Mouse (Mus musculus) forebrain, postnatal 0 days (tissue): ENCODE data around the gene Qk. TPM values are rescaled to one million over a fixed set of nuclear protein-coding genes. Genes with fewer than 3 reads are reported as not detected.
A peak's percentile ranks its signal among the peaks of the same experiment; 100 is the strongest.

Experiments used
- ATAC-seq: fragments of 200-750 bp; cut with Nextera tagmentation; 2 replicates; pipeline ENCODE4 v1.8.0; 2017; ENCODE audit warnings: mild to moderate bottlenecking, moderate library complexity
- DNase-seq: peaks from one replicate; pipeline ENCODE4 v3.0.0-alpha.2; 2015
- H3K27ac ChIP-seq: fragments of 300-500 bp; sonication (generic); 2 replicates; pipeline ENCODE4 v1.5.1; 2014; ENCODE audit warnings: low read depth, mild to moderate bottlenecking, antibody characterized with exemption, low read length, moderate library complexity, mixed read lengths
- H3K27me3 ChIP-seq: fragments of 300-500 bp; sonication (generic); 2 replicates; pipeline ENCODE4 v1.6.1; 2014; ENCODE audit warnings: mild to moderate bottlenecking, low read length, mixed read lengths; ENCODE audit not compliant: insufficient read depth
- H3K36me3 ChIP-seq: fragments of 300-500 bp; sonication (generic); 2 replicates; pipeline ENCODE4 v1.6.1; 2014; ENCODE audit warnings: mild to moderate bottlenecking, moderate library complexity; ENCODE audit not compliant: insufficient read depth
- H3K4me1 ChIP-seq: fragments of 300-500 bp; sonication (generic); 2 replicates; pipeline ENCODE4 v1.6.1; 2014; ENCODE audit warnings: antibody characterized with exemption; ENCODE audit not compliant: insufficient read depth
- H3K4me2 ChIP-seq: fragments of 300-500 bp; sonication (generic); 2 replicates; pipeline ENCODE4 v1.6.1; 2014; ENCODE audit warnings: low read depth, mild to moderate bottlenecking, moderate library complexity
- H3K4me3 ChIP-seq: fragments of 300-500 bp; sonication (generic); 2 replicates; pipeline ENCODE4 v1.5.1; 2014; ENCODE audit warnings: low read depth, low read length, mixed read lengths
- H3K9ac ChIP-seq: fragments of 300-500 bp; sonication (generic); 2 replicates; pipeline ENCODE4 v1.6.1; 2014; ENCODE audit warnings: mild to moderate bottlenecking
- H3K9me3 ChIP-seq: fragments of 300-500 bp; sonication (generic); 2 replicates; pipeline ENCODE4 v1.6.1; 2016; ENCODE audit warnings: low read length
- CTCF ChIP-seq: sonication (generic); IDR thresholded peaks from 2 replicates; pipeline ENCODE4 v1.5.1; 2016; ENCODE audit warnings: antibody characterized with exemption, control low read depth, low read depth
- WGBS: fragments of 180-500 bp; shearing (Covaris S2); extraction: QIAGEN DNeasy Blood & Tissue Kit; methylation state at CpG from one replicate; pipeline ENCODE4 v1.1.7; 2014; 5-methylcytosine and 5-hydroxymethylcytosine counted together
- polyA plus RNA-seq: library from polyadenylated mRNA; unstranded; fragments of >200 nt; fragmentation: Nextera tagmentation; extraction: Ambion mirVana; gene quantifications from 2 replicates; pipeline ENCODE4 v1.2.1, GENCODE M21; 2015
- total RNA-seq: library from RNA; depleted of rRNA; stranded (reverse); fragments of >200 nt; gene quantifications from 2 replicates; pipeline ENCODE4 v1.2.3, GENCODE M21; 2014

Gene Qk
- total and polyA plus RNA-seq, 2 experiments from 2014 or later: 43.0 to 225 TPM

DNA sequence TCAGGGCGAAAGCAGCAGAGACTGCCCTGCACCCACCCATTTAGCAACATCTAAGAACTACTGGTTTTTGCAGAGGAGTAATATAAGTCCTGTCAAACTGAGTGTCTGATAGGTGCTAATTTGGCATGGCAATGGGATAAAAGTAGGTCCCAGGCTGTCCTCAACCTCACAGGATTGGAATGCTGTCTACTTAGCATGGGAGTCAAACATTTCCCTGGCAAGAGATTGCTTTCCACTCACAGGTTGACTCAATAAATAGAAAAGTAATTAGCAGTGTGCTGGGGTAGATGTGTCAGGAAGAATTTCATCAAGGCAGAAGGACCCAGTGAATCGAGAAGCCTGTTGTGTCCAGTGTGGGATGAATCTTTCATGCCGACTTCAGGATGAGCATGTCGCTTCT is 41.1 kb upstream of the Qk start:
- Histone ChIP-seq H3K9me3 (no peaks in the 10 kb centered on the region), H3K4me2 (no peak overlapping the region), H3K9ac (no peak overlapping the region), H3K27me3 (no peaks in the 10 kb centered on the region), H3K4me1 (no peaks in the 10 kb centered on the region), H3K4me3 (no peak overlapping the region), H3K27ac (no peak overlapping the region), H3K36me3 (no peaks in the 10 kb centered on the region)
- no peak for DNase-seq
- ATAC-seq: no peak
- no peak for TF ChIP-seq CTCF
- 60% methylated on average over 4 of the region's 4 CpGs for WGBS

DNA sequence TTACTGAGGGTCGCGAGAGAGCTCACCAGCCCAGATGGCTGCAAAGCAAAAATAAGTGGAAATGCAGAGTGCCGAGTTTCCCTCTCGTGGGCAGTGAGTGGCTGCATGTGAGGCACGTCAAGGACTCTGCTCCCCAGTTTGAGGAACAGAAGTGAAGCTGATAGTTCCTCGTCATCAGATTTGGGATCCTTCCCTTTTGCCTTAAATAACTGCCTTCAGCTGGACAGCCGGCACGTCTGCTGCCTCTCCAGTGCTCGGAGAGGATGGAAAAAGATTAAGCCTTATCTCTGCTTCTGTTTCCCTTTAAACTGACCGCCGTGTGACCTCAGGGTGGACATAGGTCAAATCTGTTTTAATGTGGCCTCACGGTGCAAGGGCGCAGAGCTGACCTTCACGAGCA is 39.8 kb upstream of the Qk start:
- TF ChIP-seq CTCF: no peak
- Histone ChIP-seq H3K27me3 (no peaks in the 10 kb centered on the region), H3K9ac (no peak overlapping the region), H3K9me3 (no peaks in the 10 kb centered on the region), H3K36me3 (no peaks in the 10 kb centered on the region), H3K27ac (no peak overlapping the region), H3K4me3 (no peak overlapping the region), H3K4me2 (no peak overlapping the region), H3K4me1 (no peaks in the 10 kb centered on the region)
- WGBS: 89% methylated on average over 14 of the region's 14 CpGs
- ATAC-seq: no peak
- DNase-seq: no peak

DNA sequence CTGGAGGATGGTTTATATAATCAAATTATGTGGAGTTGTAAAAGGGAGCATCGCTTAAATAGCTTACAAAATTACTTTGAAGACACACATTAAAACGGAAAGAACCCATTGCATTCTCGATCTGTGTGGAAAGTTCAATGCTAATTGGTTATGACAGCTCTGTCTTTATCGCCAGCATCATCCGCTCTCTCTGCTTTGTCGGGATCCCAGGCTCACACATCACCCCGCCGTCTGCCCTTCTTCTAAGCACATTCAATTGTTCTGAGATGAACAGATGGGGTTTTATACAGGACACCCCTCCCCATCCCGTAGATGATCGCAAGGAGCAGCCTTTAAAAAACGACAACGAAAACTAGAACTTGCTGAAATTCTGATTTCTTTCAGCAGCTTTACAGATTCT is 37.7 kb upstream of the Qk start:
- H3K27me3 ChIP-seq: no peaks in the 10 kb centered on the region
- 44% methylated on average over 12 of the region's 12 CpGs for WGBS
- H3K4me2 ChIP-seq: peak overlapping the region; percentile 19; the same call in 1 of the 2 replicates
- no peak overlapping the region for H3K27ac ChIP-seq
- ATAC-seq (peak; percentile 90), DNase-seq (peak; percentile 60)
- no peak for TF ChIP-seq CTCF
- no peak overlapping the region for H3K9ac ChIP-seq
- H3K4me1 ChIP-seq: no peaks in the 10 kb centered on the region
- no peaks in the 10 kb centered on the region for H3K9me3 ChIP-seq
- no peaks in the 10 kb centered on the region for H3K36me3 ChIP-seq
- H3K4me3 ChIP-seq: no peak overlapping the region

DNA sequence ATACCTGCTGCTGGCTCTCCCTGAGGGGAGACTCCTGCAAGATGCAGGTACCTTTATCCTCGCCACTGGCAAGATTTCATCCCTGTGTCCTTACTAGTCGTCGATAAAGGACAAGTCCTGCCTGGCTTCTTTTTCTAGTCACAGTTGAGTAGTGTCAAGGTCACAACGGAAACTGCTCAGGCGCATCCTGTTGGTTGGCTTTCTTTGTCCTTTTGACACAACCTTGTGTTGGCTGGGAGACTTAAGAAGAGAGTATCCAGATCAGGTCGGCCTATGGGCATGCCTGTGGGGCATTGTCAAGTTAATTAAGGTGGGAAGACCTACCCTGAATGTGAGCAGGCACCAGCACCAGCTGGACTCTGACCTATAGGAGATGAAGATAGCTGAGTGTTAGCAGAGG is 36.6 kb upstream of the Qk start:
- 59% methylated on average over 6 of the region's 6 CpGs for WGBS
- Histone ChIP-seq H3K9ac (no peak overlapping the region), H3K4me3 (no peak overlapping the region), H3K4me2 (no peak overlapping the region), H3K4me1 (no peaks in the 10 kb centered on the region), H3K27me3 (no peaks in the 10 kb centered on the region), H3K27ac (no peak overlapping the region), H3K9me3 (no peaks in the 10 kb centered on the region), H3K36me3 (no peaks in the 10 kb centered on the region)
- no peak for DNase-seq
- TF ChIP-seq CTCF: no peak
- no peak for ATAC-seq

DNA sequence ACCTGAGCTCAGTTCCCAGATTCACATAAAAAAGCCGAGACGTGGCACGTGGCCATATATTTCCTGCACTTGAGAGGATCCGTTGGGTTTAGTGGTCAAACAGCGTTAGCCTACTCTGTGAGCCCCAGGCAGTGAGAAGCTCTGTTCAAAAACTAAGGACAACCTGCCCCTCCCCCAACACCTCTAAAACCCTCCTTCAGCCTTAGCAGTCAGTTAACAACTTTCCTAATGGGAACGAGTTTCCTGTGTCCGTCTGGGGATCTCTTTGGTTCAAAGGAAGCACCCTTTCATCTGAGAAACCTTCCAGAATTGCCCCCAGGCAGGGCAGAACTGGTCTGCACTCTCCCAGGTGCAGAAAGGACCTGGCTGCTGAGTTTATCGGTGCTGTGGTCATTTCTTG is 36.1 kb upstream of the Qk start:
- no peaks in the 10 kb centered on the region for H3K27me3 ChIP-seq
- TF ChIP-seq CTCF: no peak
- H3K9ac ChIP-seq: no peak overlapping the region
- no peaks in the 10 kb centered on the region for H3K9me3 ChIP-seq
- DNase-seq: no peak
- H3K4me3 ChIP-seq: no peak overlapping the region
- WGBS: 44% methylated on average over 8 of the region's 8 CpGs
- H3K4me2 ChIP-seq: no peak overlapping the region
- no peak for ATAC-seq
- H3K36me3 ChIP-seq: no peaks in the 10 kb centered on the region
- H3K4me1 ChIP-seq: no peaks in the 10 kb centered on the region
- no peak overlapping the region for H3K27ac ChIP-seq

DNA sequence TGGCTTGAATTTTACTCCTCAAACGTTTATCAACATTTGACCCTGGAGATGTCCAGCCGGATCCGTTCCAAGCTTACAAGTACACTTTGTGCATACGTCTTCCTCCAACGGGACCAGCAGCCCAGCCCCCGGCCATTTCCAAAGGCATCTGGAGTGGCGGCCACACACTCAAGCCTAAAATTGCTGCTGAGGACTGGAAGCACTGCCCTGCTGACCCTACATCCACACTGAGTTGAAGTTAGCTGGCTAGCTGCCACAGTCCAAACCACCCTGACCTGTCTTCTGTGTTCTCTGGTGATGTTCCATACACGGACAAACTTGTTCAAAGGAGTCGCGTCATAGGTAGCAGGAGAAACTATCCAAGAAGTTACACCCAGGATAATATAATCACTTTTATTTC is 18.6 kb upstream of the Qk start:
- WGBS: 81% methylated on average over 10 of the region's 10 CpGs
- H3K27ac ChIP-seq: no peak overlapping the region
- H3K9me3 ChIP-seq: no peaks in the 10 kb centered on the region
- no peak for ATAC-seq
- no peak for DNase-seq
- H3K4me1 ChIP-seq: 0 out of 2 replicates have a peak, but pooled peaks cover 12% of the 10 kb centered on the region
- H3K4me3 ChIP-seq: no peak overlapping the region
- no peak overlapping the region for H3K9ac ChIP-seq
- no peaks in the 10 kb centered on the region for H3K27me3 ChIP-seq
- no peak for TF ChIP-seq CTCF
- H3K4me2 ChIP-seq: no peak overlapping the region
- no peaks in the 10 kb centered on the region for H3K36me3 ChIP-seq

DNA sequence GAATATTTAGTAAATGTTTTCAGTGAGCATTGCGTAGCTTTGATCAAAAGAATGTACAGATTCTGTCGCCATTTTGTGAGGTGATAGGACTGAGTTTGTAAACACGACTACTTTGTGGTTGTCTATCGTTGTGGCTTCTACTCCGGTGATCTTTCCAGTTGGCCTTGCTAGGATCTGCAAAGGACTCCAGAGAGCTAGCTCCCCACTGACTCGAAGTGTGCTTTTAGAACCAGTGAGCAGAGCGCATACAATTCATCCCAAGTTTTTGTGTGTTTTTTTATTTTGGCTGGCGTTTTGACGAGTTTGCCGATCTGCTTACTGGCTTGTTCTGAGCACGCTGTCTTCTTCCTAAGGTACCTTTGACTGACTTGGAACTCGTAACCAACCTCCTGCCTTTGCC is 16.9 kb upstream of the Qk start:
- 0 out of 2 replicates have a peak, but pooled peaks cover 12% of the 10 kb centered on the region for H3K4me1 ChIP-seq
- H3K36me3 ChIP-seq: no peaks in the 10 kb centered on the region
- H3K4me2 ChIP-seq: peak overlapping the region; percentile 66; the same call in 1 of the 2 replicates
- DNase-seq (no peak), ATAC-seq (no peak)
- no peak overlapping the region for H3K9ac ChIP-seq
- TF ChIP-seq CTCF: no peak
- WGBS: 51% methylated on average over 12 of the region's 12 CpGs
- H3K4me3 ChIP-seq: no peak overlapping the region
- H3K27ac ChIP-seq: peak overlapping the region; percentile 92; the same call in 1 of the 2 replicates
- no peaks in the 10 kb centered on the region for H3K9me3 ChIP-seq
- H3K27me3 ChIP-seq: no peaks in the 10 kb centered on the region
